Mouse (Mus musculus) bone marrow macrophage, adult 2 months (primary cell): Measurements from ENCODE around the gene Ldlrad1. TPM values are rescaled to one million over a fixed set of nuclear protein-coding genes. Genes with fewer than 3 reads are reported as not detected.

Source experiments
- H3K27ac ChIP-seq: 2 replicates; pipeline ENCODE4 v1.5.1; 2012; ENCODE audit warnings: low read depth, low read length; ENCODE audit not compliant: insufficient read depth
- H3K4me1 ChIP-seq: 2 replicates; pipeline ENCODE4 v1.6.1; 2012; ENCODE audit warnings: low read length; ENCODE audit not compliant: control insufficient read depth, insufficient read depth
- H3K4me3 ChIP-seq: 2 replicates; pipeline ENCODE4 v1.5.1; 2012; ENCODE audit warnings: mild to moderate bottlenecking, low read length, moderate library complexity; ENCODE audit not compliant: insufficient read depth
- CTCF ChIP-seq: IDR thresholded peaks from 2 replicates; pipeline ENCODE4 v1.5.1; 2012; ENCODE audit warnings: low read depth, mild to moderate bottlenecking, low read length, moderate library complexity
- POLR2A ChIP-seq: IDR thresholded peaks from 2 replicates; pipeline ENCODE4 v1.6.1; 2012; ENCODE audit warnings: mild to moderate bottlenecking, low read depth, low read length, borderline replicate concordance
- polyA plus RNA-seq: library from polyadenylated mRNA; stranded (reverse); fragments of >200 nt; gene quantifications from 2 replicates; pipeline ENCODE4 v1.2.4, GENCODE M21; 2012; ENCODE audit not compliant: missing spikeins, insufficient read depth, insufficient read length

Gene Ldlrad1
- polyA plus RNA-seq, 1 experiment = not detected

- Histone ChIP-seq H3K4me3 (no peak overlapping the region), H3K4me1 (peaks cover 14% of the 10 kb centered on the region), H3K27ac (no peak overlapping the region)
- TF ChIP-seq POLR2A = no peak
- TF ChIP-seq CTCF = no peak
These were observed 29.3 kb downstream of the Ldlrad1 start for GRCm38 (mm10) chr4:107238253-107238652.

DNA sequence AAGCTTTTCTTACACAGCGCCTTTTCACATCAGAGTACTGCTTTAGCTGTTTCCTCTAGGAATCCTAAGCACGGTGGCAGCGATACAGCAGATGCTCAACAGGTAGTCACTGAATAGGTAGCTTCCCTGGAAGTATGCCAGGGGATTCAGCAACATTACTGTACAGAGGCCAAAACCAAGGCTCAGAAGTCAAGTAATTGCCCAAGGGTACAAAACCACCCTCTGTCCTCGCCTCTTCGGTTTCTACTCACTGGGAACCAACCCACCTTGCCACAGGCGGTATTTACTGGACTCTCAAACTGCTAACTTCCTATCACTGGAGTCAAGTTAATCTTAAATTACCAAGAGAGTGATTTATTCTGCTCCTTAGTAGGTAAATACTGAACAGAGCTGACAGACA is 31.2 kb downstream of the Ldlrad1 start:
- H3K27ac ChIP-seq = no peak overlapping the region
- peaks cover 14% of the 10 kb centered on the region for H3K4me1 ChIP-seq
- TF ChIP-seq CTCF = no peak
- TF ChIP-seq POLR2A = no peak
- H3K4me3 ChIP-seq = no peak overlapping the region

DNA sequence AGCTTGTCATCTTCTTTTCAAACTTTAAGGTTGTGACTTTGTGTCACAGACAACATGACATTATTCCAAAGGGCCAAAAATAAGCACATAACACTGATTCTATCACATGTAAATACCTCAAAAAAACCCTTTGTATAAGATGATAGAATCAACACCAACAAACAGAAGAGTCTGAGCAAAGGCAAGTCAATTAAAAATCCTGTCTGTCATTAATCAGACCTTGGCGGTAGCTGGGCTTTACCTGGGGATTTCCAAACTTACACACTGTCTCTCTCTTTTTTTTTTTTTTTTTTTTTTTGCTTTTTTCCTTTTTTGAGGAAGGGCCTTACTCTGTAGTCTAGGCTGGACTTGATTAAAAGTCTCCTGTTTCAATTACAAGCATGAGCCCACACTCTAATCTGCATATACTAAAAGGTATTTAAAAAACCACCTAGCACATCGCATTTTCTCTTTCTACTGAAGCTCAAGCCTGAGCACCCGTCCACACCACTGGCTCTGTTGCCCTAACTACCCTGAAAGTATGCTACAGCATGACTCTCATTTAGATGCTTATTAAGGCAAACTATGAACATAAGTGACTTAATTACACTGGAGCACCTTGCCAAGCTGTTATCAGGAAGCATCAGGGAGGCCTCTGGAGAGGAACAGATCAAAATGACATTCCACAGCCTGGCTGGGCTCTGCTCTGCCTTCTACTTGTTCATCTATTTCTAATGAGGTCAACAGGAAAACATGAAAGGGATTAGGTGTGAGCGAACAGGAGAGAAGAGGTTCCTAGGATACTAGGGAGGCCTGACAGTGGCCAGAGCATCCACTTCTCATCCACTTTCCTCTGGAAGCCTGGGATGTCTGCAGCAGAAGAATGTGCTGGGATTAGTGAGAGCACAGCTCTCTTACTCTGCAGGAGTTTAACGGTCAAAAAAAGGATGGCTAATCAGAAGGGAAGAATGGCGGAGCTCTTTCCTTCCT is 34.7 kb downstream of the Ldlrad1 start:
- peaks cover 4% of the 10 kb centered on the region; the same call in 1 of the 2 replicates for H3K4me1 ChIP-seq
- H3K27ac ChIP-seq = no peak overlapping the region
- TF ChIP-seq POLR2A = no peak
- no peak for TF ChIP-seq CTCF
- H3K4me3 ChIP-seq = no peak overlapping the region

DNA sequence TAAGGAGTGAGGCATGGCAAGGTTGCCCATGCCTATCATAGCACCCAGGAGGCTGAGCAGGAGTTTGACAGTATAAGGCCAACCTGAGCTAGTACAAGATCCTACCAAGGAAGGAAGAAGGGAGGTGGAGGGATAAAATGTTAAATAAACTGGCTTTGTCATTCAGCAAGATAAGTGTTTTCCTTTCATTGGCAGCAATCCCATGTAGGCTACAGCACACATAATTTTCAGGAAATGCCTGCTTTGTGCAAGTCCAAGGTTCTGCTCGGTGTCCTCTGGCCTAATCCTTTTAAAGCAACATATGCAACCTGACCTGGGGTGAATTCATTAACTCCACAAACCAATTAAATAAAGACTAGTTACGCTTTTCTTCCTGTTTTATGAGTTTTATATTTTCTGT is 36.4 kb downstream of the Ldlrad1 start:
- no peak overlapping the region for H3K27ac ChIP-seq
- no peak overlapping the region for H3K4me3 ChIP-seq
- 0 out of 2 replicates have a peak, but pooled peaks cover 2% of the 10 kb centered on the region for H3K4me1 ChIP-seq
- TF ChIP-seq CTCF (no peak), POLR2A (no peak)

DNA sequence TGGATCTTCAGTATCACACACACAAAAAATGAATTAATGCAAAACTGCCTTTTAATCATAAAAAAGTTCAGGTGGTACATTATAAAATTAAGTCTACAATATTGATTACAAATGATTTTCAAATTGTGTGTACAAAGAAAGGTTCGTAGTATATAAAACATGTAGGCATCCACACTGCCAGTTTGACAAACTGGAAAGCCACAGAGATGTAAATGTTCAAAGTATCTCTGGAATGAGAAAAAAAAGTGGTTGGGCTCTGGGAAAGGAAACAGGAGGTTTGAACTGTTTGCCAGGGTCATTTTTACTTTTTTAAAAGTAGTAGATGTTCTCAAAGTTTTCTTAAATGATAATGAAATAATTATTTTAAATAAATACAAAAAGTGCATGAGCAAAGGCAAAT is 37.1 kb downstream of the Ldlrad1 start:
- TF ChIP-seq POLR2A = no peak
- no peak for TF ChIP-seq CTCF
- Histone ChIP-seq H3K4me1 (0 out of 2 replicates have a peak, but pooled peaks cover 2% of the 10 kb centered on the region), H3K4me3 (no peak overlapping the region), H3K27ac (no peak overlapping the region)

GRCm38 (mm10) chr4:107247110-107247509 is 38.1 kb downstream of the Ldlrad1 start:
- TF ChIP-seq POLR2A = no peak
- TF ChIP-seq CTCF = no peak
- Histone ChIP-seq H3K4me3 (no peak overlapping the region), H3K27ac (no peak overlapping the region), H3K4me1 (0 out of 2 replicates have a peak, but pooled peaks cover 5% of the 10 kb centered on the region)

- no peak overlapping the region for H3K4me3 ChIP-seq
- H3K4me1 ChIP-seq = peaks cover 8% of the 10 kb centered on the region
- no peak overlapping the region for H3K27ac ChIP-seq
- TF ChIP-seq POLR2A = no peak
- no peak for TF ChIP-seq CTCF
These were observed 39.1 kb downstream of the Ldlrad1 start for GRCm38 (mm10) chr4:107248061-107248460.

- Histone ChIP-seq H3K27ac (no peak overlapping the region), H3K4me3 (no peak overlapping the region), H3K4me1 (peaks cover 12% of the 10 kb centered on the region)
- TF ChIP-seq POLR2A = no peak
- TF ChIP-seq CTCF = no peak
These were observed 40.5 kb downstream of the Ldlrad1 start for GRCm38 (mm10) chr4:107249471-107249870.

DNA sequence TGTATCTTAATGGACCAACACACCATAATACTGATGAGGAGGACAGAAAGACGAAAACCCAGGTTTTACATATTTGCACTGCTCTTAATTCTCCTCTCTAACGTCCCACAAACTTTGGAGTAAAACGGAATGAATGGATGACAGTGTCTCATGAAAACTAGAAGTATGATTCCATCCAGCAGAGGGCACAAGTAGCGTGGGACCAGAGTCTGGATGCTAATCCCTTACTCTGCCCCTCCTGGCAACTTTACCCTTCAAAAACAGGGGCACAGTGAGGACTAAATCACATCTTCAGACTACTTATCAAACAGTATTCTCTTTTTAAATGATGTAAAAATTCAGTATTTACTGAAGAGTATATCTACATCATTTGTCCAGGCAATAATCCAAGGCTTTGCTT is 41.5 kb downstream of the Ldlrad1 start:
- Histone ChIP-seq H3K4me3 (no peak overlapping the region), H3K27ac (no peak overlapping the region), H3K4me1 (peaks cover 11% of the 10 kb centered on the region)
- TF ChIP-seq POLR2A (no peak), CTCF (0 out of 2 replicates have a peak, but pooled peaks have one; percentile 19)

- Histone ChIP-seq H3K27ac (no peak overlapping the region), H3K4me1 (peaks cover 11% of the 10 kb centered on the region), H3K4me3 (peak overlapping the region; percentile 90)
- TF ChIP-seq POLR2A (no peak), CTCF (no peak)
These were observed 43.5 kb downstream of the Ldlrad1 start for GRCm38 (mm10) chr4:107252522-107252921.
